Mouse (Mus musculus) hindbrain, embryonic 16.5 days (tissue): ENCODE results near the gene Rpl27a. TPM values are rescaled to one million over a fixed set of nuclear protein-coding genes. Genes with fewer than 3 reads are reported as not detected.

Experiments used
- ATAC-seq: fragments of 200-750 bp; cut with Nextera tagmentation; 2 replicates; pipeline ENCODE4 v1.8.0; 2017; ENCODE audit warnings: moderate TSS enrichment, moderate library complexity
- H3K27ac ChIP-seq: fragments of 300-500 bp; sonication (generic); 2 replicates; pipeline ENCODE4 v1.5.1; 2014; ENCODE audit warnings: low read depth, mild to moderate bottlenecking, control low read depth, low read length, moderate library complexity
- H3K27me3 ChIP-seq: fragments of 300-500 bp; sonication (generic); replicated peaks from 2 replicates; pipeline ENCODE4 v1.6.1; 2014; ENCODE audit warnings: low read length; ENCODE audit not compliant: control insufficient read depth, insufficient read depth
- H3K36me3 ChIP-seq: fragments of 300-500 bp; sonication (generic); 2 replicates; pipeline ENCODE4 v1.6.1; 2014; ENCODE audit warnings: mild to moderate bottlenecking, low read length, moderate library complexity, mixed read lengths; ENCODE audit not compliant: control insufficient read depth, insufficient read depth
- H3K4me1 ChIP-seq: fragments of 300-500 bp; sonication (generic); 2 replicates; pipeline ENCODE4 v1.6.1; 2014; ENCODE audit warnings: low read depth, low read length; ENCODE audit not compliant: control insufficient read depth, insufficient read depth
- H3K4me2 ChIP-seq: fragments of 300-500 bp; sonication (generic); 2 replicates; pipeline ENCODE4 v1.6.1; 2014; ENCODE audit warnings: mild to moderate bottlenecking, low read length, control low read depth, moderate library complexity
- H3K4me3 ChIP-seq: fragments of 300-500 bp; sonication (generic); 2 replicates; pipeline ENCODE4 v1.5.1; 2014; ENCODE audit warnings: mild to moderate bottlenecking, low read length, control low read depth, moderate library complexity
- H3K9ac ChIP-seq: fragments of 300-500 bp; sonication (generic); 2 replicates; pipeline ENCODE4 v1.6.1; 2014; ENCODE audit warnings: low read depth, mild to moderate bottlenecking, control low read depth, low read length, moderate library complexity
- H3K9me3 ChIP-seq: fragments of 300-500 bp; sonication (generic); 2 replicates; pipeline ENCODE4 v1.6.1; 2014; ENCODE audit warnings: mild to moderate bottlenecking, low read length, moderate library complexity; ENCODE audit not compliant: control insufficient read depth
- WGBS: fragments of 180-500 bp; shearing (Covaris S2); extraction: QIAGEN DNeasy Blood & Tissue Kit; methylation state at CpG from one replicate; pipeline ENCODE4 v1.1.7; 2014; 5-methylcytosine and 5-hydroxymethylcytosine counted together
- polyA plus RNA-seq: library from polyadenylated mRNA; unstranded; fragments of >200 nt; fragmentation: Nextera tagmentation; extraction: Ambion mirVana; gene quantifications from 2 replicates; pipeline ENCODE4 v1.2.1, GENCODE M21; 2015

The Rpl27a gene
- polyA plus RNA-seq, 1 experiment from 2014 or later: 80.8 TPM

- peak; percentile 76 for ATAC-seq
Observed at GRCm38 (mm10) chr7:109507119-109507518, 11.8 kb upstream of the Rpl27a start.

GRCm38 (mm10) chr7:109507572-109507971 lies 11.4 kb upstream of the Rpl27a start:
- Histone ChIP-seq H3K4me1 (peaks cover 3% of the 10 kb centered on the region; the same call in 1 of the 2 replicates), H3K9ac (no peak overlapping the region), H3K27ac (no peak overlapping the region), H3K4me3 (no peak overlapping the region), H3K36me3 (no peaks in the 10 kb centered on the region), H3K4me2 (no peak overlapping the region), H3K9me3 (no peaks in the 10 kb centered on the region), H3K27me3 (no peaks in the 10 kb centered on the region)
- WGBS: 41% methylated on average over 9 of the region's 9 CpGs
- ATAC-seq: 0 out of 2 replicates have a peak, but pooled peaks have one; percentile 27

More at GRCm38 (mm10) chr7:109507119-109507518, 11.8 kb upstream of the Rpl27a start:
- H3K27ac ChIP-seq: no peak overlapping the region
- no peak overlapping the region for H3K4me2 ChIP-seq
- H3K4me3 ChIP-seq: no peak overlapping the region
- no peaks in the 10 kb centered on the region for H3K9me3 ChIP-seq
- peaks cover 3% of the 10 kb centered on the region; the same call in 1 of the 2 replicates for H3K4me1 ChIP-seq
- H3K9ac ChIP-seq: no peak overlapping the region
- no peaks in the 10 kb centered on the region for H3K36me3 ChIP-seq
- WGBS: 6% methylated on average over 8 of the region's 8 CpGs
- H3K27me3 ChIP-seq: no peaks in the 10 kb centered on the region

GRCm38 (mm10) chr7:109508034-109508433 lies 10.9 kb upstream of the Rpl27a start, which contains the start of gene Trim66:
TSS of gene Trim66 (minus strand) at chr7:109508134.
- Histone ChIP-seq H3K4me2 (no peak within 1 kb of the TSS), H3K27me3 (no peaks in the 10 kb centered on the region), H3K4me1 (peaks cover 3% of the 10 kb centered on the region; the same call in 1 of the 2 replicates), H3K9me3 (no peaks in the 10 kb centered on the region), H3K4me3 (no peak within 1 kb of the TSS), H3K27ac (no peak within 1 kb of the TSS), H3K36me3 (no peaks in the 10 kb centered on the region), H3K9ac (no peak within 1 kb of the TSS)
- 0 out of 2 replicates have a peak, but pooled peaks have one; percentile 14 for ATAC-seq
- WGBS: 96% methylated on average over 4 of the region's 4 CpGs

DNA sequence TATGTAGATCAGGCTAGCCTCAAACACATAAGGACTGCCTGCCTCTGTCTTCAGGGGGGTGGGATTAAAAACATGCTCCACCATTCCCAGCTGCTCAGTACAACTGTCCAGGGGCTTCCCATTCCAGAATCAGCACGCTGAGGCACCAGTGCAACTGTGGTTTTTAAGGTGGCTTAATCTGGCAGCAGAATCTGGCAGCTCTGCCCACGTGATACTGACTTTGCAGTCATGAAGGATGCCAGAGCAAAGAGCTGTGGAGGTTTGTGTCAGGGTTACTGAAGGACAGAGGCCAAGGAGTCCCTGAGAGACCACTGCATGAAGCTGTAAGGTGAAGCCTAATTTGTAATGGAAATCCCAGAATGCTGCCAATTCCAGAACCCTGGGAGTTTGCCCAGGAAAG lies 8.1 kb upstream of the Rpl27a start:
- ATAC-seq: no peak
- WGBS: 60% methylated on average over 2 of the region's 2 CpGs

GRCm38 (mm10) chr7:109511838-109512237 lies 7.1 kb upstream of the Rpl27a start:
- 96% methylated on average over 3 of the region's 3 CpGs for WGBS
- no peaks in the 10 kb centered on the region for H3K9me3 ChIP-seq
- no peak for ATAC-seq
- no peak overlapping the region for H3K4me2 ChIP-seq
- H3K4me1 ChIP-seq: peaks cover 3% of the 10 kb centered on the region; the same call in 1 of the 2 replicates
- H3K36me3 ChIP-seq: no peaks in the 10 kb centered on the region
- H3K27me3 ChIP-seq: no peaks in the 10 kb centered on the region
- no peak overlapping the region for H3K4me3 ChIP-seq
- no peak overlapping the region for H3K9ac ChIP-seq
- no peak overlapping the region for H3K27ac ChIP-seq

More for the DNA sequence above, 8.1 kb upstream of the Rpl27a start:
- H3K27me3 ChIP-seq: no peaks in the 10 kb centered on the region
- no peak overlapping the region for H3K9ac ChIP-seq
- H3K4me2 ChIP-seq: no peak overlapping the region
- no peaks in the 10 kb centered on the region for H3K9me3 ChIP-seq
- peaks cover 3% of the 10 kb centered on the region; the same call in 1 of the 2 replicates for H3K4me1 ChIP-seq
- H3K4me3 ChIP-seq: no peak overlapping the region
- no peaks in the 10 kb centered on the region for H3K36me3 ChIP-seq
- no peak overlapping the region for H3K27ac ChIP-seq

DNA sequence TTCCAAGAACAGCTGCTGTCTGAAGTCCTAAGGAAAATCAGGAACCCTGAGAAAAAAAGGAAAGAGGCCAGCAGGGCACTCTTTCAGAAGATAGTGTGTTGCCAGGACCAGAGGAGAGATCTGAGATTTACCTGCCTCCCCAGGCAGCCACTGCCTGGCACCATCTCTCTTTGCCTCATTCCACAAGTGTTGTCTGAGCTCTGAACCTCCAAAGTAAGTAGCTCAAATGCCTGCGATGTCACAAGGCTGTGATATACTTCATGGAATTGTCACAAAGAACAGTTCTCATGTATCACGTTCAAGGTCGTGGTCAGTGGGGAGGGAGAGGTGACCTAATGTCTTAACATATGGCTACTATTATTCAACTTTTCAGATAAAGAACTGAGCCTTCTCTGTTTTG lies 2.4 kb upstream of the Rpl27a start:
- Histone ChIP-seq H3K4me3 (no peak overlapping the region), H3K9me3 (no peaks in the 10 kb centered on the region), H3K36me3 (peaks cover 5% of the 10 kb centered on the region), H3K27ac (no peak overlapping the region), H3K27me3 (no peaks in the 10 kb centered on the region), H3K9ac (no peak overlapping the region), H3K4me2 (no peak overlapping the region), H3K4me1 (peaks cover 20% of the 10 kb centered on the region)
- ATAC-seq: no peak
- WGBS: 92% methylated on average over 3 of the region's 3 CpGs

GRCm38 (mm10) chr7:109518036-109518681 lies 788 bp upstream of the Rpl27a start:
- H3K4me3 ChIP-seq: peak overlapping the region; percentile 96
- no peaks in the 10 kb centered on the region for H3K27me3 ChIP-seq
- H3K9me3 ChIP-seq: no peaks in the 10 kb centered on the region
- H3K27ac ChIP-seq: peak overlapping the region; percentile 96
- peaks cover 15% of the 10 kb centered on the region for H3K36me3 ChIP-seq
- H3K4me1 ChIP-seq: peaks cover 20% of the 10 kb centered on the region
- WGBS: 19% methylated on average over 10 of the region's 10 CpGs
- H3K4me2 ChIP-seq: peak overlapping the region; percentile 62
- H3K9ac ChIP-seq: peak overlapping the region; percentile 73
- ATAC-seq: no peak

DNA sequence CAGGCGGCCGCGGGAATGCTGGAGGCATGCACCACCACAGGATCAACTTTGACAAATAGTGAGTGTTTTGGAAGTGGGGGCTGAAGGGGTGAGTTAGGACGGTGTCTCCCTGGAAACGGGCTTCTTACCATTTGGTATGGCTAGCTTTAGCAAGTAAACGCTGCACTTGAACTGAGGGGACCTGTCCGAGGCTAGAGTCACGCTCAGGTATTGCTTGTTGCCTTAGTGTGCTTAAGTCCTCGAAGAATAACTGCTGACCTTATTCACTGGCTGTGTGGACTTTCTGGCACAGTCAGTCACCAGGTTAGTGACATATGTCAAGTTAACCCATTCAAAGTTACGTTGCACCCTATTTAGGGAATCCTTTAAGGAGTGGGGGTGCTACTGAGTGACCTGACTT lies 989 bp downstream of the Rpl27a start:
- 0 out of 2 replicates have a peak overlapping the region, but pooled peaks have one; percentile 96 for H3K27ac ChIP-seq
- no peaks in the 10 kb centered on the region for H3K27me3 ChIP-seq
- H3K4me2 ChIP-seq: peak overlapping the region; percentile 98
- peaks cover 28% of the 10 kb centered on the region for H3K36me3 ChIP-seq
- peak overlapping the region; percentile 96 for H3K4me3 ChIP-seq
- peaks cover 20% of the 10 kb centered on the region for H3K4me1 ChIP-seq
- WGBS: 2% methylated on average over 10 of the region's 10 CpGs
- H3K9me3 ChIP-seq: no peaks in the 10 kb centered on the region
- H3K9ac ChIP-seq: peak overlapping the region; percentile 99
- ATAC-seq: no peak

DNA sequence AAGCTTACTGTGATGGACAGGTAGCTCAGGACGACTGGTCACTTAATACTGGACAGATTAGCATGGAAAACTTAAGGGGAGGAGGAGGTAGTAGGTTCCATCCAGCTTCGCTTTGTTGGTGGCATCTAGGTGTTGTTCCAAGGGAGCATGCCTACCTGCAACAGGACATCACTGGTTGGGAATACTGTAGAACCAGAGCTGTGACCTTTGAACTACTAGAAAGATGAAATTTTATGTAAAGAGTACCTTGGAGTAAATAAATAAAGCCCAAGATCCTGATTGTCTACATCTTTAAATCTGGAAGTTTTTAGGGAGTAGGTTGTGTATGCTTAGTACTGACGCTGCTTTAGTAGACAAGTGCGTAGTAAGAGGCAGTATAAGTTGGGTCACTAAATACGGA lies 3.1 kb downstream of the Rpl27a start:
- H3K36me3 ChIP-seq: peaks cover 38% of the 10 kb centered on the region
- 83% methylated on average over 5 of the region's 5 CpGs for WGBS
- no peaks in the 10 kb centered on the region for H3K9me3 ChIP-seq
- no peak overlapping the region for H3K4me3 ChIP-seq
- no peak overlapping the region for H3K27ac ChIP-seq
- H3K27me3 ChIP-seq: no peaks in the 10 kb centered on the region
- H3K4me1 ChIP-seq: peaks cover 20% of the 10 kb centered on the region
- H3K4me2 ChIP-seq: no peak overlapping the region
- no peak for ATAC-seq
- H3K9ac ChIP-seq: no peak overlapping the region
